Mouse (Mus musculus): ENCODE measurements around the gene Kirrel3.

GRCm38 (mm10) chr9:35051666-35052065 is 566.0 kb downstream of the Kirrel3 start:
- TF ChIP-seq CTCF (IDR thresholded peaks at IDR 0.05; ENCODE audit: low read depth, low read length) (no peak), POLR2A (IDR thresholded peaks at IDR 0.05; ENCODE audit: borderline replicate concordance, low read depth, low read length) (no peak)
